Mouse (Mus musculus): Measurements from ENCODE around the gene Insc. TPM values are rescaled to one million over a fixed set of nuclear protein-coding genes. Genes with fewer than 3 reads are reported as not detected.
"Not testable (repeated sequence)": the region's sequence is repeated elsewhere in the genome, so short reads cannot be mapped to it uniquely, and the experiment has no call there.

Insc gene
- polyA plus RNA-seq (2015; fragmentation: Nextera tagmentation; extraction: Ambion mirVana), result 4.7 and 5.1 TPM in 2 replicates

- Histone ChIP-seq H3K27me3 (replicated peaks) (0 out of 2 replicates have a peak, but pooled peaks cover 3% of the 10 kb centered on the region), H3K9me3 (replicated peaks) (no peaks in the 10 kb centered on the region), H3K9ac (replicated peaks) (no peak within 1 kb of the TSS), H3K4me1 (peaks cover 15% of the 10 kb centered on the region), H3K27ac (replicated peaks) (no peak within 1 kb of the TSS), H3K36me3 (no peaks in the 10 kb centered on the region), H3K4me3 (replicated peaks) (no peak within 1 kb of the TSS), H3K4me2 (no peak within 1 kb of the TSS)
- WGBS, result 83% methylated on average over 5 of the region's 5 CpGs
- no peak for ATAC-seq (ENCODE audit: low FRiP score)
Measured at GRCm38 (mm10) chr7:114743022-114743780, at the start of gene Insc. Insc (plus strand) TSS chr7:114743694.

GRCm38 (mm10) chr7:114700871-114701270, 42.6 kb upstream of the Insc start:
- Histone ChIP-seq H3K9ac (replicated peaks) (no peak overlapping the region), H3K27me3 (replicated peaks) (no peaks in the 10 kb centered on the region), H3K27ac (replicated peaks) (no peak overlapping the region), H3K4me3 (replicated peaks) (no peak overlapping the region), H3K9me3 (replicated peaks) (no peaks in the 10 kb centered on the region), H3K4me1 (no peaks in the 10 kb centered on the region), H3K4me2 (no peak overlapping the region), H3K36me3 (no peaks in the 10 kb centered on the region)
- WGBS, result 20% methylated on average over 2 of the region's 2 CpGs
- ATAC-seq (ENCODE audit: low FRiP score), result no peak

- Histone ChIP-seq H3K4me1 (no peaks in the 10 kb centered on the region), H3K9me3 (replicated peaks) (no peaks in the 10 kb centered on the region), H3K27ac (replicated peaks) (no peak overlapping the region), H3K4me2 (no peak overlapping the region), H3K36me3 (no peaks in the 10 kb centered on the region), H3K4me3 (replicated peaks) (no peak overlapping the region), H3K9ac (replicated peaks) (no peak overlapping the region), H3K27me3 (replicated peaks) (no peaks in the 10 kb centered on the region)
- ATAC-seq (ENCODE audit: low FRiP score), result no peak
- 84% methylated on average over 4 of the region's 4 CpGs for WGBS
Measured at GRCm38 (mm10) chr7:114706716-114707115, 36.8 kb upstream of the Insc start.

- no peak overlapping the region for H3K4me3 ChIP-seq (replicated peaks)
- H3K27ac ChIP-seq (replicated peaks), result no peak overlapping the region
- no peaks in the 10 kb centered on the region for H3K4me1 ChIP-seq
- no peak overlapping the region for H3K9ac ChIP-seq (replicated peaks)
- no peak overlapping the region for H3K4me2 ChIP-seq
- no peaks in the 10 kb centered on the region for H3K36me3 ChIP-seq
- no peaks in the 10 kb centered on the region for H3K27me3 ChIP-seq (replicated peaks)
- ATAC-seq (ENCODE audit: low FRiP score), result no peak
- 83% methylated on average over 1 of the region's 1 CpGs for WGBS
- H3K9me3 ChIP-seq (replicated peaks), result no peaks in the 10 kb centered on the region
Measured at GRCm38 (mm10) chr7:114707398-114707797, 36.1 kb upstream of the Insc start.

- no peak overlapping the region for H3K9ac ChIP-seq (replicated peaks)
- no peaks in the 10 kb centered on the region for H3K9me3 ChIP-seq (replicated peaks)
- no peak overlapping the region for H3K4me3 ChIP-seq (replicated peaks)
- no peaks in the 10 kb centered on the region for H3K36me3 ChIP-seq
- WGBS, result 85% methylated on average over 2 of the region's 2 CpGs
- ATAC-seq (ENCODE audit: low FRiP score), result no peak
- no peak overlapping the region for H3K27ac ChIP-seq (replicated peaks)
- no peaks in the 10 kb centered on the region for H3K27me3 ChIP-seq (replicated peaks)
- no peaks in the 10 kb centered on the region for H3K4me1 ChIP-seq
- no peak overlapping the region for H3K4me2 ChIP-seq
Measured at GRCm38 (mm10) chr7:114710419-114710818, 33.1 kb upstream of the Insc start.

- Histone ChIP-seq H3K27me3 (replicated peaks) (peaks cover 7% of the 10 kb centered on the region), H3K9ac (replicated peaks) (no peak overlapping the region), H3K4me3 (replicated peaks) (no peak overlapping the region), H3K9me3 (replicated peaks) (no peaks in the 10 kb centered on the region), H3K36me3 (no peaks in the 10 kb centered on the region), H3K4me1 (no peaks in the 10 kb centered on the region), H3K27ac (replicated peaks) (no peak overlapping the region), H3K4me2 (no peak overlapping the region)
- 77% methylated on average over 1 of the region's 1 CpGs for WGBS
- no peak for ATAC-seq (ENCODE audit: low FRiP score)
Measured at GRCm38 (mm10) chr7:114712523-114712922, 31.0 kb upstream of the Insc start.

GRCm38 (mm10) chr7:114718300-114718699, 25.2 kb upstream of the Insc start, which contains the start of gene Calcb:
Calcb (plus strand) TSS chr7:114718643.
- no peaks in the 10 kb centered on the region for H3K9me3 ChIP-seq (replicated peaks)
- 5% methylated on average over 11 of the region's 11 CpGs for WGBS
- H3K4me2 ChIP-seq, result peak within 1 kb of the TSS; percentile 50
- no peak for ATAC-seq (ENCODE audit: low FRiP score)
- no peak within 1 kb of the TSS for H3K27ac ChIP-seq (replicated peaks)
- peaks cover 45% of the 10 kb centered on the region for H3K27me3 ChIP-seq (replicated peaks)
- H3K4me1 ChIP-seq, result peaks cover 20% of the 10 kb centered on the region
- H3K36me3 ChIP-seq, result no peaks in the 10 kb centered on the region
- no peak within 1 kb of the TSS for H3K9ac ChIP-seq (replicated peaks)
- peak within 1 kb of the TSS; percentile 16 for H3K4me3 ChIP-seq (replicated peaks)

GRCm38 (mm10) chr7:114719381-114720131, 23.9 kb upstream of the Insc start:
- H3K27me3 ChIP-seq (replicated peaks), result peaks cover 45% of the 10 kb centered on the region
- H3K9me3 ChIP-seq (replicated peaks), result no peaks in the 10 kb centered on the region
- no peak for ATAC-seq (ENCODE audit: low FRiP score)
- no peaks in the 10 kb centered on the region for H3K36me3 ChIP-seq
- no peak overlapping the region for H3K27ac ChIP-seq (replicated peaks)
- peak overlapping the region; percentile 16 for H3K4me3 ChIP-seq (replicated peaks)
- no peak overlapping the region for H3K9ac ChIP-seq (replicated peaks)
- H3K4me2 ChIP-seq, result peak overlapping the region; percentile 50
- peaks cover 20% of the 10 kb centered on the region for H3K4me1 ChIP-seq
- 6% methylated on average over 17 of the region's 17 CpGs for WGBS

- H3K27me3 ChIP-seq (replicated peaks); H3K9me3 ChIP-seq (replicated peaks); ATAC-seq (ENCODE audit: low FRiP score); H3K27ac ChIP-seq (replicated peaks); H3K4me2 ChIP-seq; H3K4me1 ChIP-seq; H3K9ac ChIP-seq (replicated peaks); H3K4me3 ChIP-seq (replicated peaks); H3K36me3 ChIP-seq: not testable (repeated sequence)
- 64% methylated on average over 4 of the region's 4 CpGs for WGBS
Measured at GRCm38 (mm10) chr7:114729696-114730095, 13.8 kb upstream of the Insc start.

- no peak for ATAC-seq (ENCODE audit: low FRiP score)
- Histone ChIP-seq H3K4me2 (no peak overlapping the region), H3K36me3 (no peaks in the 10 kb centered on the region), H3K4me1 (no peaks in the 10 kb centered on the region), H3K9ac (replicated peaks) (no peak overlapping the region), H3K27ac (replicated peaks) (no peak overlapping the region), H3K9me3 (replicated peaks) (no peaks in the 10 kb centered on the region), H3K27me3 (replicated peaks) (no peaks in the 10 kb centered on the region), H3K4me3 (replicated peaks) (no peak overlapping the region)
- 82% methylated on average over 6 of the region's 6 CpGs for WGBS
Measured at GRCm38 (mm10) chr7:114731175-114731574, 12.3 kb upstream of the Insc start.

- H3K4me1 ChIP-seq; H3K9me3 ChIP-seq (replicated peaks); H3K27me3 ChIP-seq (replicated peaks); H3K4me2 ChIP-seq; H3K27ac ChIP-seq (replicated peaks); H3K9ac ChIP-seq (replicated peaks); ATAC-seq (ENCODE audit: low FRiP score); H3K36me3 ChIP-seq; H3K4me3 ChIP-seq (replicated peaks): not testable (repeated sequence)
- WGBS, result 49% methylated on average over 4 of the region's 4 CpGs
Measured at GRCm38 (mm10) chr7:114731700-114732099, 11.8 kb upstream of the Insc start.

GRCm38 (mm10) chr7:114736256-114736655, 7.2 kb upstream of the Insc start:
- H3K4me1 ChIP-seq, result no peaks in the 10 kb centered on the region
- no peak for ATAC-seq (ENCODE audit: low FRiP score)
- no peaks in the 10 kb centered on the region for H3K27me3 ChIP-seq (replicated peaks)
- no peak overlapping the region for H3K4me2 ChIP-seq
- H3K36me3 ChIP-seq, result no peaks in the 10 kb centered on the region
- WGBS, result 64% methylated on average over 5 of the region's 5 CpGs
- no peak overlapping the region for H3K27ac ChIP-seq (replicated peaks)
- no peaks in the 10 kb centered on the region for H3K9me3 ChIP-seq (replicated peaks)
- no peak overlapping the region for H3K4me3 ChIP-seq (replicated peaks)
- H3K9ac ChIP-seq (replicated peaks), result no peak overlapping the region
